Mouse (Mus musculus) adrenal gland, adult 8-10 months (tissue): ENCODE measurements around the gene Traf3. TPM values are rescaled to one million over a fixed set of nuclear protein-coding genes. Genes with fewer than 3 reads are reported as not detected.
A peak's percentile ranks its signal among the peaks of the same experiment; 100 is the strongest.

Experiments
- DNase-seq: peaks from one replicate; pipeline ENCODE4 v3.0.0; 2022
- total RNA-seq, 4 experiments: library from RNA; stranded (reverse); gene quantifications; 2 replicates each; pipeline ENCODE4 v1.2.4; 2022

The Traf3 gene
- total RNA-seq, 4 experiments from 2014 or later: 29.8 to 36.7 (median 34.2) TPM

DNA sequence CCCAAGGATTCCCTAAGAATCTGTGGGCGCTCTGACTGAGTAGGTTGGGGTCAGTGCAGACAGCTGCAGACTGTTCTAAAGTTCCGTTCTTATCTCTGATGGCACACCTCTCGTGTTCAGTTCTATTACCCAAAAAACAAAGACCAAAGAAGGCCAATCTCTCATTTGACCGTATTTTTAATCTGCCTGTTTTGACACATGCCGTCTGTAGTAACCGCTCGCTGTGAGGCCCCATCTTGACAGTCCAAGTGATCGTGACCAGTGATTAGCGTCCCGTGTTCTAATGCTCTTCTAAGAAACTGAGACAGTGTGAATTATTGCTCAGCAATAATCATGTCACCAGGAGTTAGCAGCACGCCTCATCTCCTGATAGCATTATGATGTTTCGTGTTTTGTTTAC is 100.4 kb downstream of the Traf3 start:
- DNase-seq: no peak

DNA sequence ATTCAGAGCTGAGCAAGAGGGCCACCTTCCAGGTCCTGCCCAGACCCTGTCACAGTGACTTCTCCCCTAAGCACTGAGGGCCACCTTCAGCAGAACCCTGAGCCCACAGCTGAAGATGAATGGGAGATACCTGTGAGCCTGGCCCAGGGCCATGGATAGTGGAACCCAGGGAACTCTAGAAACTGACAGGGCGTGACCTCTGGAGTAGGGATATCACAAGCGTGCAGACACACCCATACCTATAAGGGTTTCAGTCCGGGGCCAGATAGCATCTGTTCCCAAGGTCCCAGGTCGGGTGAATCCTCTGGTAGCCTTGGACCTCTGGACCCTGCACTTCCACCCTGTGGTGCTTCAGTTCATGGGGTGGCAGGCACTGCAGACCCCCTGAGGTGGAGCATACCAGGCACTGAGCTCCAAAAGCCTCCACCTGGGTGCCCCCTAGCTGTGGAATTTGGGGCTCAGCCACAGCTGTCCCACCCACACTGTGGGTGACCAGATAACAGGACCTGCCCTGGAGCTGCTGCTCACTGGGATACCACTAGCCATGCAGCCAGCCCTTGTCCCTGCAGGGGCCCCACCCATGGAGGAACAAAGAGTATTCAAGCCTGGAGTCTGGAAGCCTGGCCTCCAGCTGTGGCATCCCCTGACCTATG is 101.6 kb downstream of the Traf3 start:
- no peak for DNase-seq

DNA sequence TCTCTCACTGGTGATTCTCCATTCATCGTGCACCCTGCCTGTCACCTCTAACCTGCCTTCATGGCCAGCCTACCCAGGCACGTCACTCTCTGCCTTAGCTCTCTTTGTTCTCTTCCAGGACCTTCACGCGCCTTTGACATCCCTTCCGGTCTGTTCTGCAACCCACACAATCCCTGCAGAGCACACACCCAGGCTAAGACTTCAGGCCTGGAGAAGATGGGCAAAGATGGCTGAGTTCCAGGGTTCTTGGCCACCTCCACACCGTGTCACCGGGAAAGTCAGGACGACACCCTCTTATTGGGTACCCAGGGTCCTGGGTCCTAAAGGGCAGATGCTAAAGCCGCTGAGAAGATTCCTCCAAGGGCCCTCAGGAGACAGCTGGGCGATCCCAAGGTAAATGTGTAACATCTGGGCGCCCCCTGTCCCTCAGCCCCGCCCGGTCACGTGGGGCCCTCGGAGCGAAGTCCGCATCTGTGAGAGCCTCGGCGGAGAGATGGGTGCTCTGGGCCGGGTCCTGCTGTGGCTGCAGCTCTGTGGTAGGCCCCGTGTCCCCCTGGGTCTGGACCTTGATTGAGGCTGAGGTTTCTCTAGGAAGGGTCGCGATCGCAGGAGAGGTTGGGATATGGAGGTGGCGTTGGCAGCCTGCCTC is 104.6 kb downstream of the Traf3 start, which contains the start of gene Amn:
Gene Amn, plus strand, starts transcription at position 467 of the 649 bp plus-strand sequence.
- no peak for DNase-seq

DNA sequence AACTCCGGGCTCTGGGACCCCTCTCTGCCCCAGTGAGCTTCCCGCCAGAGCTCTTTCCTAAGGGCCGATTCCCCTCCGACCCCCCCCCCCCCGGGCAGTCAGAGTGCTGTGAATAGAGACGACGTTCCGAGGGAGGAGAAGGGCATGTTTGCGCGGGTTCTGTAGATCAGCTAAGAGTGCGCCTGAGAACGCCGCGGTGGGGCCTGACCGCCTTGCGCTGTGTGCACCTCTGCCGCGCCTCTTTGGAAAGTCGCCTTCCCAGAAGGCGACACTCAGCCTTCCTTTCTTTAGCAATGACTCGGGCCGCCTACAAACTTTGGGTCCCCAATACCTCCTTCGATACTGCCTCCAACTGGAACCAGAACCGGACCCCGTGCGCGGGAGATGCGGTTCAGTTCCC is 105.2 kb downstream of the Traf3 start:
- DNase-seq: no peak

DNA sequence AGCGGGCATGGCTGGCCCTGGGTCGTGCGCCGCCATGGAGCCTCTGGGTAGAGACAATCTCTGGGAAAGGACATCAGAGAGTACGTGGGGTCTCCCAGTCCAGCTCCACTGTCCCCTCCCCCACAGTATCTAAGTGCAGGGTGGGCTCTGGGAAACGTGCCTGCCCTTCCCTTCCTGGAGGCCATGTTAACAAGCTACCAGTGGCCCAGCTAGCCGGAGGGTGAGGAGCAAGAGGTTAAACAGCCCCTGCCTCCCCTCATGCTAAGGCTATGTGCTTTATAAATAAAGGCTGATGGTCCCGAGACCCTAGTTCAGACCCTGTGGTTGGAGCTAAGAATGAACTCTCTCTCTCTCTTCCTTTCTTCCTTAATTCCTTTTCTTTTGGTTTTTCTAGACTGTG is 105.8 kb downstream of the Traf3 start:
- DNase-seq: no peak

DNA sequence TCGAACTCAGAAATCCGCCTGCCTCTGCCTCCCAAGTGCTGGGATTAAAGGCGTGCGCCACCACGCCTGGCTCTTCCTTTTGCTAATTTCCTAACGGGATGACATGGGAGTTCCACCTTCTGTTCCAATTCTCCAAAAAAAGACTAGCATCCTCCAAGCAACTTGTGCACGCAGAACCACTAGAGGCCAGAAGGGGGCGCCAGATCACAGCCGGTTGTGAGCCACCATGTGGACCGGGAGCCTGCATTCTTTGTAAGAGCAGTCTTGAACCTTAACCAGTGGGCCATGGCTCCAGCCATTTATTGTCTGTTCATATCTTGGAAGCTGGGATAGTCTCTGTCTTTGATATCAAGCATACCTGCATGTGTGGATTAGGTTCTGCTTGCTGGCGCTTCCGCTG is 106.2 kb downstream of the Traf3 start:
- peak; percentile 41 for DNase-seq

DNA sequence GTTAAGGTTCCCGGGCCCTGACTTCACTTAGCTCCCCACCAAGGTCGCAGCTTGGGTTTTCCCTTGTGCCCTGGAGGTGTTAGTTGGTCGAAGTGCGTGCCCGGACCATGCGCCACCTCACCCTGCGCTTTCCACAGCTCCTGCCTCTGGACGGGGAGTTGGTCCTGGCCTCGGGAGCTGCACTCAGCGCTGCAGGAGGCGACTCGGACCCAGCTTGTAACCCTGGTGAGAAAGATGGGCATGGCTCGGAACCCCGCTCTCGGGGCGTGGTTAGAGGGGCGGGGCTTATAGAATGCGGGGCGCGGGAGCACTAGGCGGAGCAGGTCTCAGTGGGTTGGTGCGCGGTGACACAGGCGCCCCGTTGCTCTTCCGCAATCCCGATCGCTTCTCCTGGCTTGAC is 107.8 kb downstream of the Traf3 start:
- no peak for DNase-seq

DNA sequence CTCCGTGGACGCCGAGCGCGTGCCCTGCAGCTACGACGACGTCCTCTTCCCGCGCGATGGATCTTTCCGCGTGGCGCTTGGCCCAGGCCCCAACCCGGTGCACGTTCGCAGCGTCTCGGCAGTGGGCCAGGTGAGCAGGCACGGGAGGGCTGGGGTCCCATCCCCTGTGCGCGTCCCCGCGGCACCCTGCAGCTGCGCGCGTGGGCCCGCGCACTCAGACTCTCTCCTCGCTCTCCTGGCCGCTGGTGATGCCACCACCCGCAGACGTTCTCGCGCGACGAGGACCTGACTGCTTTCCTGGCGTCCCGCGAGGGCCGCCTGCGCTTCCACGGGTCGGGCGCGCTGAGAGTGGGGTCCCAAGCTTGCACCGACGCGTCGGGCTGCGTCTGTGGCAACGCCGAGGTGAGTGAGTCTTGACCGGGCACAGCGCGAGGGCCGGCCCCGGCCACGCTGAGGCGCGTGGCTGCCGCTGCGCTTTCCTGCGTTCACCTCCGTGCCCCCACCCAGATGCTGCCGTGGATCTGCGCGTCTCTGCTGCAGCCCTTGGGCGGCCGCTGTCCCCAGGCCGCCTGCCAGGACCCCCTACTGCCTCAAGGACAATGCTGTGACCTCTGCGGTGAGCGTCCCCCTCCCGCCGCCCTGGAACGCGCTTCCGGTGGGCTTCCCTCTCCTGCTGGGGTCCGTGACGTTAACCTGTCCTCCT is 108.4 kb downstream of the Traf3 start:
- DNase-seq: no peak

DNA sequence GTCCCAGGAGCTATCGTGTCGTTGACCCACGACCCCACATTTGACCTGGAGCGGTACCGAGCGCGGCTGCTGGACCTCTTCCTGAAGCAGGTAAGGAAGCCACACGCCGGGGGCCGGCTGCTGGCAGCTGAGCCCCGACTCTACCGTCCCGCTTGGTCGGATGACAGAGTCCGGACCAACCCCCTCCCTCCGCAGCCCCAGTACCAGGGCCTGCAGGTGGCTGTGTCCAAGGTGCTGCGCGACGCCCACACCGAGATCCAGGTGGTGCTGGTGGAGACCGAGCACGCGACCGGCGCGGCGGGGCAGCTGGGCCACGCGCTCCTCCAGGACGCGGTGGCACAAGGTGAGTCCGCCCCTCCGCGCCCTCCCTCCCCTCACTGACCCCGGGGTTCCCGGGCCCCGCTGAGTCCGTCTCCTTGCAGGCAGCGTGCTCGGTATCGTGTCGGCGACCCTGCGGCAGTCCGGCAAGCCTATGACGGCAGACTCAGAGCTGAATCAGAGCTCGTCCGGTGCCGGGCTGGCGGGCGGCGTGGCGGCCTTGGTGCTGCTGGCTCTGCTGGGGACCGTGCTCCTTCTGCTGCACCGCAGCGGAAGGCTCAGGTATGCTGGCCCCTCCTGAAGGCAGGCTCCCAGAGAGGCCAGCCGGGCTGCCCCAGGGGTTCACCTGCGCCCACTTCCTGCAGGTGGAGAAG is 109.1 kb downstream of the Traf3 start:
- peak; percentile 41 for DNase-seq

DNA sequence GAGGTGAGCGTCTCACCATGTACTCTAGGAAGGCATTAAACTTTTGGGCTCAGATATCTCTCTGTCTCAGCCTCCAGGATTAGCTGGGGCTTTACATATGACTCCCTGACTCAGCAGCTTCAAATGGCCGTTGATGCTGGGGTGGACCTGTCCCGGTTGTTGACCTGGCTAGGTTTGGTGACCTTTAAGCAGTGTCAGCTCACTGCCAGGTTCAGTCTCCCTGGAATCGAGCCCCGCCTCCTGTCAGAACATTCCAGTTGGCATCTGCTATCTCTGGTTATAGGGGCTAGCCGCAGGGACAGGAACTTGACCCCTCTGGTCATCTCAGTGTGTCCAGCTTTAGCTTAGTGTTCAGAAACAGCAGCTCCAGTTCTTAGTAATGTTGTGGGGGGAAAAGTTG is 110.2 kb downstream of the Traf3 start:
- no peak for DNase-seq

DNA sequence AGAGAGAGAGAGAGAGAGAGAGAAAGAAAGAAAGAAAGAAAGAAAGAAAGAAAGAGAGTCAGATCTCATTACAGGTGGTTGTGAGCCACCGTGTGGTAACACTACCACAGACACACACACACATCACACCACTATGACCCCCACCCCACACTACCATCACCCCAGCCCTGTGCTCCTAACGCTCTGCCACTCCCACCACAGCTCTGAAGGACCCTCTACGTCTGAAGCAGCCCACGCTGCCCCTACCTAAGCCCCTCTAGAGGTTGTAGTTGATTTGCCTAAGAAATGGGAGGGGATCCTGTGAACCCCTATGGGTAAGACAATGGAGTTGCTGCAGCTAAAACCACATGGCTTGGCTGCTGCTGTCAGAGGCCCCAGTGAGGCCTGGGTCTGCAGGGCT is 117.4 kb downstream of the Traf3 start:
- DNase-seq: no peak

DNA sequence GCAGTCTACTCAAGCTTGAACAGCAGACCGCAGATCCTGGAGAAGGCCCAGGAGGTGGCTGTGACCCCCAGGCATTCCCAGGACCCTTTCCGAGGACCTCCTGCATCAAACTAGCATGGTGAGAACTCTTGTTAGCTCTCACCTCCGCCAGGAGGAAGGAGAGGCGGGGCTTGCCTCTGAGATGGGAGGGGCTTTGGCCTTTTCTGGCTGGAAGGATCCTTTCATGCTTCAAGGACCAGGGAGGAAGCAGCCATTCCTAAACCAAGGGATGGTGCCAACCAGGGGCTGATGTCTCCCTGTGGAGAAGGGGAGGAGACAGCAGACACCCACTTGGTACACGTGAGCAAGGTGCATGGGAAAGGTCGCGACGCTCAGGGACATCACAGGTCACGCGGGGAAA is 118.4 kb downstream of the Traf3 start:
- DNase-seq: no peak

DNA sequence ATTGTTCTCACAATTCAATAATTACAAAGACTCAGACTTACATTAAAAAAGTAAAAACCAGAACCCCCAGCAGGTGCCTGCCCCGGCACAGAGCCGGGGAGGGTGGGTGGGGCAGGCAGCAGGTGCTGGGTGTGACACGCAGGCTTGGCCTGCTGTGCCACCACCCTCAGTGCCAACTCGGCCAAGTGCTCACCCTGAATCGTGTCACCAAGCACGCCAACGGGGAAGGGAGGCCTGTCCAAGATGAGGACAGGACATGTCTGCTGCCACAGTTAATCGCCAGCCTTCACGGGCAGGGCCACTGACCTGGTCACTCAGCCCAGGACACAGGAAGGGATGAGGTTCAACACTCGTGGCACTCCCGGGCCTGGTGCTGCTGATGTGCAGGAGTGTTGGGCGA is 126.9 kb downstream of the Traf3 start:
- DNase-seq: no peak

DNA sequence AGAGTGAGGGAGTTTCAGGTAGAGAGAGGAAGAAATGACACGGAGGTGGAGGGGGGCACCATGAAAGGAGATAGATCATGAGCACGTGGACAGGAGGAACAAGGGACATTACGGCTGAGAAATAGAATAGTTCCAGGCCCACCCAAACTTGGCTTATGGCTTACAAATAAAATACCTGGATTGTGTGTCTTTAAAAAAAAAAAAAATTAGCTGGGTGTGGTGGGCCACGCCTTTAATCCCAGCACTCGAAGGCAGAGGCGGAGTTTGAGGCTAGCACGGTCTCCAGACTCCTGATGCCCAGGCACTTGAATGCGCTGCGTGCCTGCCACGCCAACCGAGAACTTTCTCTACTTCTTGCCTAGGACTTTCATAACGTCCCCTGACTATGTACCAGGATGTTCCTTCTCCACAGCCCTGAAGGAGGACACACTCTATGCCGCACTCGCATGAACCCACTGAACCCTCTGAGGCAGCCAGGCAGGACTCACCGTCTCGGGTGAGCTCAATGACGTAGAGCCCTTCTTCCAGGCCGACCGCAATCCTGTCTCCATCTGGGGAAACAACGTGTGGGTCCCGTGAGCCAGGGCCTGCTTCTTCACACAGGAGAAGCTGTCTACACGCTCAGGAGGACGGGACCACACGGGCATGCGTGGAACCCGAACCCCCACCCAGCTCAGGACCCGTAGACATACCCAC is 135.3 kb downstream of the Traf3 start:
- no peak for DNase-seq

DNA sequence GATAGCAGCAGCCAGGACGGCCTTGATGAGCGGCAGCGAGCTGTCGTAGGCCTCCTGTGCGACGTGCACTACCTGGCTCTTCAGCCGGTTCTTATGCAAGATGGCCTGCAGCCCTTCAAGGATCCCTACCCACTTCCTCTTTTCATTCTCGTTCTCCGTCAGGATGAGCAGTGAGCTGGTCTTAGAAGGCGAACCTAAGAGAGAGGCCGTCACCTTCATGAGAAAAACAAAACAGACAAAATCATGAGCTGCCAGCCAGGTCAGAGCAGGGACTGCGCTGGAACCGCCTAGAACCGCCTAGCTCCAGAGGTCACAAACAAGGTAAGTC is 135.8 kb downstream of the Traf3 start:
- no peak for DNase-seq

DNA sequence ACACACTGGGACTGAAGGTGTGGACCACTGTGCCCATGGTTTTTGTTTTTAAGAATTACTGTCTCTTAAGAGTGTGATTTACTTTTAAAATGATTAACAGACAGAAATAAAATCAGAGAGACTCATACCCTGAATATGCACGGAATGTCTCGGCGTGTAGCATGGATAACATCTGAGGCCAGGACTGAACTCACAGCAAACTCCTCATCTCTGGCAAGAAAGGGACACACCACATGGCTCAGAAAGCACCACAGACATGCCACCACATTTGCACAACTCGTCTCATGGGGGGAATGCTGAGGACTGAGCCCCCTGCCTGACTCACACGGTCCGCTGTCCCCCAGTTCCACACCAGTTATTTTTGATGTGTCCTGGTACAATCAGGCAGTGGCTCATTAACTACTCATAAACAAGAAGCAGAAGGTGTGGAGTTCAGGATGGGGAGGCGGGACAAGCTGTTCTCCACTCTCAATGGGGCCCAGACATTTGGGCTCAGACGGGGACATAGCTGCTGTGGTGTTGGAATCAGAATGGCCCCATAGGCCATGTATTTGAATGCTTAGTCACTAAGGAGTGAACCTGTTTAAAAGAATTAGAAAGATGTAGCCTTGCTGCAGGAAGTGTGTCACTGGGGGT is 137.7 kb downstream of the Traf3 start:
- DNase-seq: no peak

DNA sequence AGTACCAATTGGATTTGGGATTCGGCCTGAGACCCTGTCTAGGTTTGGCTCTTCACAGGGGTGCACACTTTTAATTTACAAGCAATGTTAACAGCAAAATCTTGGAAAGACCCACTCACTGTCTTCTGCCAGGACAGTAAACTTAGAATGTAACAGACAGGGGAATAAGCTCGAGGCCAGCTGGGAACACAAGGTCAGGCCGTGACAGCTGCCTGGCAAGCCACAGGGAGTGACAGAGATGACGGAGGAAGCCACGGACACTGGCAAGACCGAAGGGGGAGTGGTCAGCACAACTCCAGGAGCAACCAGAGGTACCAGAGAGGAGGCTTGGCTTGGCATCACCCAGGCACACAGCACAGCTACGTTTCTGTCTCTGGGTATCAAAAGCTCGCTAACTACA is 140.7 kb downstream of the Traf3 start:
- DNase-seq: peak; percentile 85

DNA sequence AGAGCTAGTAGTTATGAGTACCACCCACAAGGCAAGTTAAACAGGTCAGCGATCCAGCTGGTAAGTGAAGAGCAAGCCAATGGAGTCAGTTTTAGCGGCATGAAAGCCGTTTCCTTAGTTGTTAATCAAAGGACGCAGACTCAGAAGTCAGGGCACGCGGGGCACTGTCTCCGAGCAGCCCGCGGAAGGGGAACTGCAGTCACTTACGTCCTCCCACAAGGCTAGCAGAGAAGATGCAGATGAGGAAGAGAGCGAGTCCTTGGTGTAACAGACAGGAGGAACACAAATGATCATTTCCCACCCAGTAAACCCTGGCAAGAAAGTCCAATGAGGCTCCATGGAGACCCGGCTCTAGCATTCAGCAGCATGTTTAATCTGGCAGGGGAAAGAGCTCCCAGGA is 143.1 kb downstream of the Traf3 start:
- DNase-seq: no peak

DNA sequence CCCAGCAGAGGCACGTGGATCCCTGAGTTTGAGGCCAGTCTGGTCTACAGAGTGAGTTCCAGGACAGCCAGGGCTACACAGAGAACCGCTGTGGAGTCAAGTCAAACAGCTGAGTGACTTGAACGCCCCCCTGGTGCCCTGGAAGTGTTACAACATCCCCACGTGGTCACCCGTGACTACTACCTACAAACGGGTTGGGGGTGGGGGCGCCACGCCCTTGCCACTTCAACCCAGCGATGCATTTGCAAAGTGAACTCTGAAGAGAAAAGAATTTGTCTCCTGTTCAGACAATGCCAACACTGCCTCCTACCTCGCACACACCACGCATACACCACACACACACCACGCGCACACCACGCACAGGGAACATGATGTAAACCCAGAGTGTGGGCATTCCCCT is 143.8 kb downstream of the Traf3 start:
- no peak for DNase-seq

DNA sequence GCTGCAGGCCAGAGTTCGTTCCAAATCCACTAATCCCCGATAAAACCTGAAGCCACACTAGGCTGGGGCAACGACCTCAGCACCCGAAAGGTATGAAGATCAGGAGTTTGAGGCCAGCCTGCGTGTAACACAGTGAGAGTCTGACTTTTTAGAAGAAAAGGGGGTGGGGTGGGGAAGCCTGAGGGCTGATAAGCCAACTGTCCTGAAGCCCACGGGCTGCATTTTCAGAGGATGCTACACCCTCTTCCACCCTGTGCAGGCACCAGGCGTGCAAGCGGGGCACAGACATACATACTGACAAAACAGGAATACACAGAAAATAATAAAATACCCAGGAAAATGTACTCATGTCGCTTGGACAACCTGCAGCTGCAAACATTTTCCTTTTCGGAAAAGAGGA is 145.6 kb downstream of the Traf3 start:
- DNase-seq: no peak

DNA sequence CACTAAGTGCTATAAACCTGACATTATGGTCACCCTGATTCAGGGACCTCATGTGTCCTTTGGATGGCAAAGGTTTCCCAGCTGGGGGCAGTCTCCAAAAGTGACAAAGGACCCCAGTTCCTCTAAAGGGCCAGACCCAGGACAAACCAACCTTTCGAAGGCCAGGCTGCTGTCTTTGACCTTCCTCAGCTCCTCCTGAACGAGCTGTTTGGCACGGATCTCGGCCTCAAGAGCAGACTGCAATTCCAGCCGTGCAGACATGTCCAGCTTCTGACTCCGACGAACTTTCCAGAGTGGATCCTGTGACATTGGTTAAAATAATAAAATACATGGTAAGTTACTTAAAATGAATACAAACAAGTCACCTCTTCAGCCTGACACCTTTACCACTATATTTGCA is 148.1 kb downstream of the Traf3 start:
- no peak for DNase-seq
